Mouse (Mus musculus): ENCODE data around the gene Ryk.

DNA sequence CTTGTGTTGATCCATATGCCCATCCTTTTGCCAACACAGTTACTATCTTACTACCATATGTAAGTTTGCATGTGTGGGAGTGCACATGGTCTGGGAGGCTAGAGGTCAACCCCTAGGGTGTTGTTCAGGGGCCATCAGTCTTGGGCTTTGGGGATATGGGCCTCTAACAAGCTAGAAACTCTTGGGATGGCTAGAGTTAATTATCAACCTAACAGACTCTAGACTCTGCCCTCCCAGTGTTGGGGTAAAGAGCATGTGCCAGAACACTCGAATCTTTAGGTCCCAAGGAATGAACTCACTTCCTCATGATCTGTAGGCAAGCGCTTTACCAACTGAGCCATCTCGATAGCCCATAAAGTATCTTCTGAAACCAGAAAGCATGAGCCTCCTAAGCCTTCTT, 91.4 kb downstream of the Ryk start:
- TF ChIP-seq CTCF (IDR thresholded peaks at IDR 0.05; ENCODE audit: control insufficient read depth, insufficient read depth, low read length) (no peak), POLR2A (IDR thresholded peaks at IDR 0.05; ENCODE audit: borderline replicate concordance, control insufficient read depth, low read depth, low read length) (no peak)
